Mouse (Mus musculus): Measurements from ENCODE around the gene Gpr4. TPM values are rescaled to one million over a fixed set of nuclear protein-coding genes. Genes with fewer than 3 reads are reported as not detected.
A peak's percentile ranks its signal among the peaks of the same experiment; 100 is the strongest.

Gene Gpr4
- total and polyA plus RNA-seq, 2 experiments from 2014 or later: 3.6 to 10.6 TPM

DNA sequence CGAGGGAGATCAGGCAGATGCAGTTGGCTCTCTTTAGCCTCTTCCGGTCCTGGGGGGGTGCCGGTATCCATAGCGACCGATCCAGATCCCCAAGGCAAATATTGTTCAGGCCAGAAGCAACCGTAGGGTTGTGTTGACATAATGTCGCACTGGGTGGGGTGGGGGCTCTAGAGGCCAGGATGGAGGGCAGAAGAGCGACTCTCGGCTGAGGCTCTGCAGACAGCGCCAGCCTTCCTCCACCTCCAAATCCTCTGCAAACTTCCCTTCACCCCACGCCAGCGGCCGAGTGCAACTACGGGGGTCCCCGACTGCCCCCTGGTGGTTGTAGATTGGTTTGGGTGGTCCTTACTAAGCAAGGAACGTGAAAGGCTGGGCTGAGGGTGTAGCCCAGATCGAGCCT is 39.5 kb upstream of the Gpr4 start:
- Histone ChIP-seq H3K4me2 (ENCODE audit: low read depth, low read length) (peak overlapping the region; percentile 48), H3K4me1 (ENCODE audit: control insufficient read depth, insufficient read depth) (peaks cover 37% of the 10 kb centered on the region), H3K27me3 (ENCODE audit: control insufficient read depth, insufficient read depth, low read length) (peaks cover 24% of the 10 kb centered on the region), H3K36me3 (replicated peaks; ENCODE audit: control insufficient read depth, insufficient read depth, low read length) (no peaks in the 10 kb centered on the region), H3K27ac (ENCODE audit: low read depth) (no peak overlapping the region), H3K9me3 (replicated peaks; ENCODE audit: control insufficient read depth, low read length) (no peaks in the 10 kb centered on the region), H3K4me3 (ENCODE audit: low read depth, low read length) (0 out of 2 replicates have a peak overlapping the region, but pooled peaks have one; percentile 21), H3K9ac (replicated peaks; ENCODE audit: low read depth, low read length) (no peak overlapping the region)
- peak; percentile 74 for DNase-seq (ENCODE audit: low spot score)
- peak; percentile 94 for TF ChIP-seq CTCF (IDR thresholded peaks at IDR 0.05; ENCODE audit: low read depth)
- no peak for TF ChIP-seq EP300 (IDR thresholded peaks at IDR 0.05; ENCODE audit: low read depth)
- WGBS: 7% methylated on average over 17 of the region's 17 CpGs
- peak; percentile 53 for ATAC-seq (ENCODE audit: insufficient read depth, low read depth)

DNA sequence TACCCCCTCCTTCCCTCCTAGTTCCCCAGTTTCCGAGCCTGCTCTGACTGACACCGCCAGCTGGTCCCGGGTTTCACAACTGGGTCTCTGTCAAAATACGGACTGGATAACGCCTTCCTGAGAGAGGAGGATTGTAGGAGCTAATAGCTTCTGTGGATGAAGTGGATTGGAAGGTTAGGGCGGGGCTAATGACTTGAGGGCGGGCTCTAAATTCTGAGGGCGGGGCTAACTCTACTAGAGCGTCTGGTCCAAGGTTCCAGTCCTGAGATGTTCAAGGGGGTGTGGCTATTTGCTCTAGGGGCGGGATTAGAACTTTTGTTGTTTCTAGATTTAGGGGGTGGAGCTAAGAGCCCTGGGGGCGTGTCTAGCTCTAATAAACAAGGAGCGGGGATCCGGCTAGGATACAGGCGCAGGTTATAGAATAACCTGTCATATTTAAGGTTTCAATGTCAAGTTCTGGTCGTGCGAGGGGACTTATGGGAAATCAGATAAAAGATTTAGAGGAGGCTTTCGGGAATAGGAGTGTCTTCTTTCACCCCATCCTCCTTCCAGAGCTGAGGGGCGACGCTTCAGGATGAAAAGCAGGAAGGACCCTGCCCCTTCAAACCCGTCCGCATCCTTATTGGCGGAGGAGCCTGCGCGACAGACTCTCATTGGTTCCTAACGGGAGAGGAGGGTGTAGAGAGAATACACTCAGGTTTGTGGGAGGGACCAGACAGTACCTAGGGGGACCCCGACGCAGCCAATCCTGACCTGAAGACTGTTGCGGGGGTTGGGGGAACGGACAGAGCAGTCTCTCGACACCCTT is 36.4 kb upstream of the Gpr4 start, which contains the start of gene Eml2:
Gene Eml2 (plus strand): TSS at position 714 of the 808 bp plus-strand sequence.
- Histone ChIP-seq H3K27ac (ENCODE audit: low read depth) (no peak within 1 kb of the TSS), H3K4me2 (ENCODE audit: low read depth, low read length) (no peak within 1 kb of the TSS), H3K4me3 (ENCODE audit: low read depth, low read length) (no peak within 1 kb of the TSS), H3K36me3 (replicated peaks; ENCODE audit: control insufficient read depth, insufficient read depth, low read length) (no peaks in the 10 kb centered on the region), H3K9me3 (replicated peaks; ENCODE audit: control insufficient read depth, low read length) (no peaks in the 10 kb centered on the region), H3K9ac (replicated peaks; ENCODE audit: low read depth, low read length) (no peak within 1 kb of the TSS), H3K27me3 (ENCODE audit: control insufficient read depth, insufficient read depth, low read length) (peaks cover 43% of the 10 kb centered on the region), H3K4me1 (ENCODE audit: control insufficient read depth, insufficient read depth) (peaks cover 18% of the 10 kb centered on the region)
- TF ChIP-seq CTCF (IDR thresholded peaks at IDR 0.05; ENCODE audit: low read depth): no peak
- no peak for TF ChIP-seq EP300 (IDR thresholded peaks at IDR 0.05; ENCODE audit: low read depth)
- 4% methylated on average over 30 of the region's 30 CpGs for WGBS
- ATAC-seq (ENCODE audit: insufficient read depth, low read depth) (no peak), DNase-seq (ENCODE audit: low spot score) (no peak)

- DNase-seq (ENCODE audit: low spot score) (no peak), ATAC-seq (ENCODE audit: insufficient read depth, low read depth) (no peak)
- 18% methylated on average over 16 of the region's 21 CpGs for WGBS
- no peak for TF ChIP-seq CTCF (IDR thresholded peaks at IDR 0.05; ENCODE audit: low read depth)
- no peak for TF ChIP-seq EP300 (IDR thresholded peaks at IDR 0.05; ENCODE audit: low read depth)
- Histone ChIP-seq H3K4me3 (ENCODE audit: low read depth, low read length) (no peak overlapping the region), H3K27me3 (ENCODE audit: control insufficient read depth, insufficient read depth, low read length) (peaks cover 43% of the 10 kb centered on the region), H3K9ac (replicated peaks; ENCODE audit: low read depth, low read length) (no peak overlapping the region), H3K4me2 (ENCODE audit: low read depth, low read length) (no peak overlapping the region), H3K4me1 (ENCODE audit: control insufficient read depth, insufficient read depth) (peaks cover 18% of the 10 kb centered on the region), H3K36me3 (replicated peaks; ENCODE audit: control insufficient read depth, insufficient read depth, low read length) (no peaks in the 10 kb centered on the region), H3K27ac (ENCODE audit: low read depth) (no peak overlapping the region), H3K9me3 (replicated peaks; ENCODE audit: control insufficient read depth, low read length) (no peaks in the 10 kb centered on the region)
Observed at GRCm38 (mm10) chr7:19176516-19176947, 35.8 kb upstream of the Gpr4 start.

- H3K36me3 ChIP-seq (replicated peaks; ENCODE audit: control insufficient read depth, insufficient read depth, low read length): no peaks in the 10 kb centered on the region
- H3K4me3 ChIP-seq (ENCODE audit: low read depth, low read length): no peak overlapping the region
- H3K9me3 ChIP-seq (replicated peaks; ENCODE audit: control insufficient read depth, low read length): no peaks in the 10 kb centered on the region
- no peak overlapping the region for H3K9ac ChIP-seq (replicated peaks; ENCODE audit: low read depth, low read length)
- ATAC-seq (ENCODE audit: insufficient read depth, low read depth): no peak
- no peak overlapping the region for H3K4me2 ChIP-seq (ENCODE audit: low read depth, low read length)
- peaks cover 15% of the 10 kb centered on the region for H3K4me1 ChIP-seq (ENCODE audit: control insufficient read depth, insufficient read depth)
- 73% methylated on average over 7 of the region's 7 CpGs for WGBS
- no peak overlapping the region for H3K27ac ChIP-seq (ENCODE audit: low read depth)
- H3K27me3 ChIP-seq (ENCODE audit: control insufficient read depth, insufficient read depth, low read length): peaks cover 43% of the 10 kb centered on the region
- no peak for DNase-seq (ENCODE audit: low spot score)
- TF ChIP-seq CTCF (IDR thresholded peaks at IDR 0.05; ENCODE audit: low read depth) (no peak), EP300 (IDR thresholded peaks at IDR 0.05; ENCODE audit: low read depth) (no peak)
Observed at GRCm38 (mm10) chr7:19177216-19177615, 35.1 kb upstream of the Gpr4 start.

- no peaks in the 10 kb centered on the region for H3K36me3 ChIP-seq (replicated peaks; ENCODE audit: control insufficient read depth, insufficient read depth, low read length)
- no peak overlapping the region for H3K4me2 ChIP-seq (ENCODE audit: low read depth, low read length)
- peaks cover 43% of the 10 kb centered on the region for H3K27me3 ChIP-seq (ENCODE audit: control insufficient read depth, insufficient read depth, low read length)
- no peak overlapping the region for H3K27ac ChIP-seq (ENCODE audit: low read depth)
- 14% methylated on average over 18 of the region's 18 CpGs for WGBS
- ATAC-seq (ENCODE audit: insufficient read depth, low read depth) (no peak), DNase-seq (ENCODE audit: low spot score) (no peak)
- H3K9me3 ChIP-seq (replicated peaks; ENCODE audit: control insufficient read depth, low read length): no peaks in the 10 kb centered on the region
- no peak overlapping the region for H3K9ac ChIP-seq (replicated peaks; ENCODE audit: low read depth, low read length)
- H3K4me1 ChIP-seq (ENCODE audit: control insufficient read depth, insufficient read depth): peaks cover 11% of the 10 kb centered on the region
- H3K4me3 ChIP-seq (ENCODE audit: low read depth, low read length): no peak overlapping the region
- TF ChIP-seq CTCF (IDR thresholded peaks at IDR 0.05; ENCODE audit: low read depth) (no peak), EP300 (IDR thresholded peaks at IDR 0.05; ENCODE audit: low read depth) (no peak)
Observed at GRCm38 (mm10) chr7:19178035-19178434, 34.3 kb upstream of the Gpr4 start.
